ENCODE assay signal across 19 mouse cellular contexts in genomic region chr1:87360276-87360675, GRCm38 (mm10). TPM values are rescaled to one million over a fixed set of nuclear protein-coding genes. Genes with fewer than 3 reads are reported as not detected.
"Had no signal": no experiment of that assay in that cellular context is flagged by ENCODE, and none has a peak within 500 bp of the region (broad histone marks: within the 10 kb centered on the region; RNA-seq: fewer than 3 reads in every experiment).

No protein-coding gene starts in this region.

- H3K9ac ChIP-seq: heart, embryonic 13.5 days; heart, embryonic 15.5 days; hindbrain, embryonic 13.5 days; intestine, embryonic 15.5 days; limb, embryonic 12.5 days; liver, embryonic 14.5 days had no signal

- H3K27me3 ChIP-seq: heart, embryonic 13.5 days; heart, embryonic 15.5 days; hindbrain, embryonic 13.5 days; intestine, embryonic 15.5 days; limb, embryonic 12.5 days had no signal

- H3K4me1 ChIP-seq: heart, embryonic 13.5 days; heart, embryonic 15.5 days; hindbrain, embryonic 13.5 days; intestine, embryonic 15.5 days; limb, embryonic 10.5 days; limb, embryonic 12.5 days had no signal

- H3K27ac ChIP-seq: heart, adult 2 months; heart, embryonic 13.5 days; heart, embryonic 15.5 days; hindbrain, embryonic 13.5 days; intestine, embryonic 15.5 days; kidney, postnatal 0 days; layer of hippocampus, adult 2 months; left cerebral cortex, adult 2 months; limb, embryonic 10.5 days; limb, embryonic 12.5 days; liver, embryonic 14.5 days had no signal

- H3K4me3 ChIP-seq: heart, adult 2 months; heart, embryonic 13.5 days; heart, embryonic 15.5 days; hindbrain, embryonic 13.5 days; intestine, embryonic 15.5 days; layer of hippocampus, adult 2 months; left cerebral cortex, adult 2 months; limb, embryonic 10.5 days; limb, embryonic 12.5 days had no signal

- H3K9me3 ChIP-seq: heart, embryonic 13.5 days; heart, embryonic 15.5 days; hindbrain, embryonic 13.5 days; intestine, embryonic 15.5 days; limb, embryonic 10.5 days; limb, embryonic 12.5 days had no signal

- DNase-seq: gastrocnemius, postnatal 14 days; gastrocnemius, postnatal 36 days; heart, adult 11 months; heart, adult 2 months; heart, postnatal 14 days; heart, postnatal 36 days; kidney, postnatal 4 days had no signal

RNA-seq across cellular contexts. Expression of gene Kcnj13, which starts 34.3 kb away (rescaled TPM):
- total RNA-seq: gastrocnemius, postnatal 14 days; heart, adult 2 months; heart, postnatal 14 days; heart, postnatal 36 days; hematopoietic stem cell, adult 5-6 weeks had no signal
- polyA plus RNA-seq: gonadal fat pad, adult 2 months; liver, embryonic 14.5 days had no signal
